Mouse (Mus musculus): Measurements from ENCODE around the gene Afmid. TPM values are rescaled to one million over a fixed set of nuclear protein-coding genes. Genes with fewer than 3 reads are reported as not detected.

Gene Afmid
- polyA plus RNA-seq, 2 experiments: 7.5 to 7.6 TPM

DNA sequence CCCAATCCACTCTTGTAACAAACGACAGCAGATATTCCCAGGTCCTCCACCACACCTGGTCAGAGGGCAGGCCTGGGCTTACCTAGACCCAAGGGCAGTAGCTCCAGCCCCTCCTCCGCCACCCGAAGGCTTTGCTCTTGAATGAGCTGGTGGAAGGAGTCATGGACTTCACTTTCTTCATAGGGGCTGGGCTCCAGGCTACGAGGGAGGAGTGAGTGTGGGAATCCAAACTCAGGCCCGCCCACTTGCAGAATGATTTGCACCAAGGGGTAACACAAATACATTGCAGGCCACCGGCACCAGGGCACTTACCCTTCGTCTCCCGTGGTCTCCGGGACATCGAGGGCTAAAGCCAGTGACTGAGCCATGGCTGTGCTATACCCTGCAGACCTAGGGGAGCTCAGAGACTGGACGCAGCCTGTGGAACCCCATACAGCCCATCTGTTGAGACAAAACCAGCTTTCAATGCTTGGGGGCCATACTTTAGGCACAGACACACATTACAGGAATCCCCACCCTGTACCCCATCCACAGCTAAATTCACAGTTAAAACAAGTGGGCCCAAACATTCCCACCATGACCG lies 46.8 kb upstream of the Afmid start:
- Histone ChIP-seq H3K4me1 (replicated peaks; ENCODE audit: control insufficient read depth in 2 of 2, insufficient read depth in 2 of 2, low read length in 1 of 2) (peaks cover 15 to 19% of the 10 kb centered on the region in 2 experiments), H3K36me3 (replicated peaks; ENCODE audit: control insufficient read depth, insufficient read depth, low read depth) (peaks cover 47% of the 10 kb centered on the region), H3K4me2 (ENCODE audit: low read depth) (peak overlapping the region; percentile 98), H3K9me3 (ENCODE audit: control insufficient read depth, low read length) (no peaks in the 10 kb centered on the region), H3K27me3 (ENCODE audit: control insufficient read depth, insufficient read depth, low read length) (no peaks in the 10 kb centered on the region), H3K27ac (peak overlapping the region; percentile 100), H3K4me3 (ENCODE audit: insufficient read depth in 1 of 2, low read depth in 2 of 2, low read length in 2 of 2) (peak overlapping the region; percentile 75 to 81), H3K9ac (replicated peaks) (peak overlapping the region; percentile 99)
- no peak for ATAC-seq (ENCODE audit: insufficient read depth)
- TF ChIP-seq CTCF (IDR thresholded peaks at IDR 0.05; ENCODE audit: low read depth) (no peak), EP300 (IDR thresholded peaks at IDR 0.05; ENCODE audit: low read depth) (no peak)
- 20% methylated on average over 12 of the region's 12 CpGs for WGBS (ENCODE audit: insufficient replicate concordance)
- peak in 2 of 3 experiments; percentile 41 to 52 for DNase-seq (ENCODE audit: low read depth in 3 of 3, low spot score in 3 of 3)

DNA sequence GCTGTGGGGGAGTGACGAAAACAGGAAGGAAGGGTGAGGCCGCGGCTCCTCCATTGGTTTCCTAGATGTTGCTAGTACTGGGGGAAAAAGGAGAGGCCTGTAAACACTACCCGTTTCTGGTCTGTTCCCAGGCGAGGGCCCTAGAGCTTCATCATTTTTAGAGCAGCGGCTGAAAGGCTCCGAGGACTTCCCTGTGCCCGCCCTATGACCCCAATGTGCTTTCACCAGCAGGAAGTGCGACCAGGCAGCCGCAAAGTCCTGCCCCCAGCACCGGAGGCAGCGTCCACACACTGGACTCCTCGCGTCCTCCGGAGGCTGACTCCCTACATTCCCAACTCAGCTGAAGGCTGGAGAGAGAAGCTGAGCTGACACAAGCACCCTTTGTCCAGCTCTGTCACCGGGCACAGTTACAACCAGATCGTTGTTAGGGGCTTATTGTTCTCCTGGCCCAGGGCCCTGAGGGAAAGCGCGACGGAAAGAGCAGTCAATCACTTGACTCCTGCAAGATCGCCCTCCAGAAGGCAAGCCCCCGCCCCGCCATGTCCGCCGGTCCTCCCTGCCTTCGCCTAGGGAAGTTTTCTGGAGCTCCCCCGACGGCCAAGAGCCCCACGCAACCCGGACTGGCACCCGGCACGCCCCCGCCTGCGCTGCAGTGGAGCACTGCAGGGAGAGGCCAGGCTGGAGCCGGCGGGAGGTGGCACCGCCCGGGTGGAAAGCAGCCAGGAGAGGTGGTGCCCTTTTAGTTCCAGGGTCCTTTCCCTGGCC lies 46.1 kb upstream of the Afmid start:
- Histone ChIP-seq H3K9me3 (ENCODE audit: control insufficient read depth, low read length) (no peaks in the 10 kb centered on the region), H3K36me3 (replicated peaks; ENCODE audit: control insufficient read depth, insufficient read depth, low read depth) (peaks cover 52% of the 10 kb centered on the region), H3K4me2 (ENCODE audit: low read depth) (peak overlapping the region; percentile 98), H3K27ac (peak overlapping the region; percentile 100), H3K27me3 (ENCODE audit: control insufficient read depth, insufficient read depth, low read length) (no peaks in the 10 kb centered on the region), H3K4me3 (ENCODE audit: insufficient read depth in 1 of 2, low read depth in 2 of 2, low read length in 2 of 2) (peak overlapping the region; percentile 75 to 81), H3K4me1 (replicated peaks; ENCODE audit: control insufficient read depth in 2 of 2, insufficient read depth in 2 of 2, low read length in 1 of 2) (peaks cover 18 to 23% of the 10 kb centered on the region in 2 experiments), H3K9ac (replicated peaks) (peak overlapping the region; percentile 99)
- under 1% methylated on average over 38 of the region's 38 CpGs for WGBS (ENCODE audit: insufficient replicate concordance)
- DNase-seq (ENCODE audit: low read depth in 3 of 3, low spot score in 3 of 3): peak in 1 of 3 experiments; percentile 49
- TF ChIP-seq CTCF (IDR thresholded peaks at IDR 0.05; ENCODE audit: low read depth) (peak; percentile 13; the same call in 1 of the 2 replicates), EP300 (IDR thresholded peaks at IDR 0.05; ENCODE audit: low read depth) (no peak)
- peak; percentile 32 for ATAC-seq (ENCODE audit: insufficient read depth)

GRCm38 (mm10) chr11:117780199-117780515 lies 45.6 kb upstream of the Afmid start:
- Histone ChIP-seq H3K36me3 (replicated peaks; ENCODE audit: control insufficient read depth, insufficient read depth, low read depth) (peaks cover 50% of the 10 kb centered on the region), H3K9ac (replicated peaks) (peak overlapping the region; percentile 99), H3K4me3 (ENCODE audit: insufficient read depth in 1 of 2, low read depth in 2 of 2, low read length in 2 of 2) (peak overlapping the region; percentile 75 to 81), H3K9me3 (ENCODE audit: control insufficient read depth, low read length) (no peaks in the 10 kb centered on the region), H3K4me1 (replicated peaks; ENCODE audit: control insufficient read depth in 2 of 2, insufficient read depth in 2 of 2, low read length in 1 of 2) (peaks cover 18 to 23% of the 10 kb centered on the region in 2 experiments), H3K4me2 (ENCODE audit: low read depth) (peak overlapping the region; percentile 98), H3K27ac (peak overlapping the region; percentile 100), H3K27me3 (ENCODE audit: control insufficient read depth, insufficient read depth, low read length) (no peaks in the 10 kb centered on the region)
- ATAC-seq (ENCODE audit: insufficient read depth) (peak; percentile 3), DNase-seq (ENCODE audit: low read depth in 3 of 3, low spot score in 3 of 3) (no peak)
- WGBS (ENCODE audit: insufficient replicate concordance): 0% methylated on average over 17 of the region's 17 CpGs
- TF ChIP-seq CTCF (IDR thresholded peaks at IDR 0.05; ENCODE audit: low read depth) (no peak), EP300 (IDR thresholded peaks at IDR 0.05; ENCODE audit: low read depth) (no peak)

- WGBS (ENCODE audit: insufficient replicate concordance): under 1% methylated on average over 19 of the region's 19 CpGs
- Histone ChIP-seq H3K9me3 (ENCODE audit: control insufficient read depth, low read length) (no peaks in the 10 kb centered on the region), H3K4me3 (ENCODE audit: insufficient read depth in 1 of 2, low read depth in 2 of 2, low read length in 2 of 2) (peak overlapping the region; percentile 75 to 81), H3K36me3 (replicated peaks; ENCODE audit: control insufficient read depth, insufficient read depth, low read depth) (peaks cover 50% of the 10 kb centered on the region), H3K4me1 (replicated peaks; ENCODE audit: control insufficient read depth in 2 of 2, insufficient read depth in 2 of 2, low read length in 1 of 2) (peaks cover 18 to 23% of the 10 kb centered on the region in 2 experiments), H3K27me3 (ENCODE audit: control insufficient read depth, insufficient read depth, low read length) (no peaks in the 10 kb centered on the region), H3K27ac (peak overlapping the region; percentile 100), H3K4me2 (ENCODE audit: low read depth) (peak overlapping the region; percentile 98), H3K9ac (replicated peaks) (peak overlapping the region; percentile 99)
- ATAC-seq (ENCODE audit: insufficient read depth) (peak; percentile 76), DNase-seq (ENCODE audit: low read depth in 3 of 3, low spot score in 3 of 3) (peak; percentile 94 to 97 (median 94))
- peak; percentile 89 for TF ChIP-seq EP300 (IDR thresholded peaks at IDR 0.05; ENCODE audit: low read depth)
- peak; percentile 33 for TF ChIP-seq CTCF (IDR thresholded peaks at IDR 0.05; ENCODE audit: low read depth)
Observed at GRCm38 (mm10) chr11:117780582-117781111, 45.1 kb upstream of the Afmid start.
